Mouse (Mus musculus) embryonic fibroblast, embryonic 13.5 days (primary cell): Measurements from ENCODE around the gene Tiam1.

Experiments
- CTCF ChIP-seq: IDR thresholded peaks from 2 replicates; pipeline ENCODE4 v1.5.1; 2011; ENCODE audit warnings: mild to moderate bottlenecking, control low read depth, low read length, moderate library complexity, borderline replicate concordance; ENCODE audit not compliant: insufficient read depth
- POLR2A ChIP-seq: IDR thresholded peaks from 2 replicates; pipeline ENCODE4 v1.6.1; 2011; ENCODE audit warnings: low read depth, mild to moderate bottlenecking, control low read depth, low read length, moderate library complexity

DNA sequence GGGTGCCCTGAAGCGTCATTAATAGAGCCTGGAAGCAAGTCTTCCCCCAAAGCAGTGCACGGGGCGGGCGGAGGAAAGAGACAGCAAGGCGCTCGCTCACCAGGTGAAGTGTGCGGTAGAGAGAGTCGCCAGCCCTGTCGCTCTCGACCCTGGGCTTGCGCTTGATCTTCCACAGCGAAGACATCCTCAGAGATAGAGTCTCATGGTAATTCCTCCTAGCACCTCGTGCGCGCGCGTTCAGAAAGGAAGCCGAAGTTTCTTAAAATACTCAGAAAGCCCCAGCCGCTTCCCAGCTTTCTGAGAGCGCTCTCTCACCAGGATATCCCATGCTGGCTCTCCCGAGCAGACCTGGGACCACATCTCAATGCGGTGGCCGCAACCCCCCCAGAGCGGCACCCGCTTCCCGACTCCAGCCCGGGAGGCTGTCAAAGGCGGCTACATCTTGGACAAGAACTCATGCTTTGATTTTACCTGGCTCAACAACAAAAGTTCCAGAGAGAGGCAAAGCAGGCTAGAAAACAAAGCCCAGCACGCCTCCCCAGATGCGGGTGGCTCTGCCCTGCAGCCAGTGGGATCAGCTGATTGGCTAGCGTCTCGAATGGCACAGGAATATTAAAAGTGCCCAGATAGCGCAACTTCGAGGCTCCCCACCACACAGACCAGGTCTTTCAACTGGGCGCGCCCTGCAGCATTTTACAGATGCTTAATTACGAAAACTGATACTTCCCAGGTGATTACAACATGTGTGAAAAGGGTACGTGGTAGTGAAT, 325.5 kb downstream of the Tiam1 start:
- TF ChIP-seq CTCF: no peak
- TF ChIP-seq POLR2A: no peak
